Mouse (Mus musculus): Measurements from ENCODE around the gene Sepsecs. TPM values are rescaled to one million over a fixed set of nuclear protein-coding genes. Genes with fewer than 3 reads are reported as not detected.

The Sepsecs gene
- polyA plus RNA-seq, 1 experiment from 2014 or later, result 9.0 TPM

GRCm38 (mm10) chr5:52654961-52655360 lies 14.5 kb downstream of the Sepsecs start:
- H3K4me3 ChIP-seq (replicated peaks; ENCODE audit: low read length), result no peak overlapping the region
- 96% methylated on average over 5 of the region's 5 CpGs for WGBS
- H3K27me3 ChIP-seq (replicated peaks; ENCODE audit: control insufficient read depth, insufficient read depth, low read length), result no peaks in the 10 kb centered on the region
- H3K9ac ChIP-seq (replicated peaks; ENCODE audit: low read depth, low read length), result no peak overlapping the region
- H3K27ac ChIP-seq (ENCODE audit: low read length), result no peak overlapping the region
- no peaks in the 10 kb centered on the region for H3K9me3 ChIP-seq (ENCODE audit: control insufficient read depth, low read length)
- peaks cover 2% of the 10 kb centered on the region; the same call in 1 of the 2 replicates for H3K36me3 ChIP-seq (ENCODE audit: control insufficient read depth, insufficient read depth)
- H3K4me1 ChIP-seq (replicated peaks; ENCODE audit: control insufficient read depth, insufficient read depth, low read length), result no peaks in the 10 kb centered on the region
- no peak for ATAC-seq
- H3K4me2 ChIP-seq (ENCODE audit: low read length), result no peak overlapping the region

DNA sequence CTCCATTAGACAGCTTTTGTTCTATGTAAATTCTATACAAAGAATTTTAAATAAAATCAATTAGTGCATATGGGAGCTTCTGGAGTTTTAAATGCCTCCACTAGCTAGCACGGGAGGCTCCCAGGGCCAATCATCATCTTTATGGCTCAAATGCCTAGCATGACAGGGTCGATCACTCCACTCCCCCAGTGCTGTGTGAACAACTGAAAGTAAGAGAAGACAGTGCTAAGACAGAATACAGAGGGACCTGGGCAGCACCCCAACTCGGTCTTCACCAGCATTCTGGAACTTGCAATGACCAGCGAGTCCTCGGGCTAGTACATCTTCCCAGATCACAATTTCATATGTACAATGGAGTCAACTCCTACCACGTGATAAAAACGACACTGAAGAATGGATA lies 16.9 kb downstream of the Sepsecs start:
- Histone ChIP-seq H3K9ac (replicated peaks; ENCODE audit: low read depth, low read length) (no peak overlapping the region), H3K4me3 (replicated peaks; ENCODE audit: low read length) (no peak overlapping the region), H3K4me1 (replicated peaks; ENCODE audit: control insufficient read depth, insufficient read depth, low read length) (no peaks in the 10 kb centered on the region), H3K9me3 (ENCODE audit: control insufficient read depth, low read length) (no peaks in the 10 kb centered on the region), H3K27ac (ENCODE audit: low read length) (no peak overlapping the region), H3K4me2 (ENCODE audit: low read length) (no peak overlapping the region), H3K36me3 (ENCODE audit: control insufficient read depth, insufficient read depth) (peaks cover 2% of the 10 kb centered on the region; the same call in 1 of the 2 replicates), H3K27me3 (replicated peaks; ENCODE audit: control insufficient read depth, insufficient read depth, low read length) (no peaks in the 10 kb centered on the region)
- 92% methylated on average over 7 of the region's 7 CpGs for WGBS
- no peak for ATAC-seq

DNA sequence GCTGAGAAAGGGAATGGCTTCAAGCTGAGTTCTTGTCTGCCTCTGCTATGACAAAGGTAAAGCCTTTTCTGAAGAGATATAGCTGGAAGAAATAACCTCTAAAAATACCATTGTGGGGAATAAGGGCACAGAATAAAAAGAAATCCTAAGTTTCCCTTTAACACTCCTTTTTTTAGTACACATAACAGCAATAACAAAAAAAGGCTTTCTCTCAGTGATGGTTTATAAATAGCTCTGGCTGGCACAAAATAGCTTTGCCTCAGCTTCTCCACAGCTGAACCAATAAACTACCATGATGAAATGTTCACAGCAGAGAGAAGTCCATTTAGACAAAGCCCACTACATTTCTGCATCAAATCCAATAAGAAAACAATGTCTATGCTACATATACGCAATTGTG lies 17.4 kb downstream of the Sepsecs start:
- 88% methylated on average over 1 of the region's 1 CpGs for WGBS
- no peak for ATAC-seq
- Histone ChIP-seq H3K27ac (ENCODE audit: low read length) (no peak overlapping the region), H3K4me2 (ENCODE audit: low read length) (no peak overlapping the region), H3K36me3 (ENCODE audit: control insufficient read depth, insufficient read depth) (peaks cover 3% of the 10 kb centered on the region), H3K4me1 (replicated peaks; ENCODE audit: control insufficient read depth, insufficient read depth, low read length) (no peaks in the 10 kb centered on the region), H3K9ac (replicated peaks; ENCODE audit: low read depth, low read length) (no peak overlapping the region), H3K4me3 (replicated peaks; ENCODE audit: low read length) (no peak overlapping the region), H3K9me3 (ENCODE audit: control insufficient read depth, low read length) (no peaks in the 10 kb centered on the region), H3K27me3 (replicated peaks; ENCODE audit: control insufficient read depth, insufficient read depth, low read length) (no peaks in the 10 kb centered on the region)

DNA sequence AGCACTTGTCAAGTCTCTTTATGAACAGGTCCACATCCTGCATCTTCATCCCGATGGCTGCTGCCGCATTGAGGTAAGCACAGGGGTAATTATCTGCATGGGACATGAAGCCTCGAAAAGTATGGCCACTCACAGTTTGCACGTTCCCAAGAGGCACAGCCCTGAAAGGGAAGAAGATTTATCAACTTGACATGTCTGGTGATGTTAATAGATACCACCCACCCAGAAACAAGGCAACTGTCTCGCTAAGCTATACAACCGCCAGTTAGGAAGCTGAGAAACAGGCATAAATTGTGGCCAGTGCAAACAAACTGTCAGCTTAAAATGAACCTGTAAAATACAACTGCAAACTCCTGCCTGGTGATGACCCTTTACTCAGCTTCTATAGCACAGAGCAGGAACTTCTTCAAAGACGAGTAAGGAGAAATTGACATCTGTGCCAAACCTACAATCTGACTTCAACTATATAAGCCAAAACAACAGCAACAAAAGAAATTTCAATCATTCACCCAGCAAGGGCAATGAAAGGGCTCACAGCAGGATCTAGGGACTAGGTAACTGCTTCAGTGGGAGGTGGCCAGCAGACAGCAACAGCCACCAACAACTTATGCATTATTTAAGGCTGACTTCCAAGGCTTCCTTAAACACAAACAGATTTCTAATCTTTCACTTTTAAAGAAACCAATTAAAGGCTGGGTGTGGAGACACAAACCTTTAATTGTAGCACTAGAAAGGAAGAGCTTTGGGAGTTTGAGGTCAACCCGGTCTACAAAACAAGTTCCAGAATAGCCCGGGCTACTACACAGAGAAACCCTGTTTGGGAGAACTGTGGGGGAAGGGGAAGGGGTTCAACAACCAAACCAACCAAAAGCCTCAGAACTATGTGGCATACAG lies 25.3 kb downstream of the Sepsecs start:
- H3K9me3 ChIP-seq (ENCODE audit: control insufficient read depth, low read length), result no peaks in the 10 kb centered on the region
- no peak for ATAC-seq
- H3K27ac ChIP-seq (ENCODE audit: low read length), result no peak overlapping the region
- no peaks in the 10 kb centered on the region for H3K27me3 ChIP-seq (replicated peaks; ENCODE audit: control insufficient read depth, insufficient read depth, low read length)
- no peak overlapping the region for H3K4me2 ChIP-seq (ENCODE audit: low read length)
- no peaks in the 10 kb centered on the region for H3K4me1 ChIP-seq (replicated peaks; ENCODE audit: control insufficient read depth, insufficient read depth, low read length)
- 75% methylated on average over 9 of the region's 9 CpGs for WGBS
- H3K36me3 ChIP-seq (ENCODE audit: control insufficient read depth, insufficient read depth), result peaks cover 23% of the 10 kb centered on the region
- no peak overlapping the region for H3K4me3 ChIP-seq (replicated peaks; ENCODE audit: low read length)
- no peak overlapping the region for H3K9ac ChIP-seq (replicated peaks; ENCODE audit: low read depth, low read length)

GRCm38 (mm10) chr5:52641736-52642135 lies 27.8 kb downstream of the Sepsecs start:
- H3K9me3 ChIP-seq (ENCODE audit: control insufficient read depth, low read length), result no peaks in the 10 kb centered on the region
- WGBS, result 90% methylated on average over 6 of the region's 6 CpGs

DNA sequence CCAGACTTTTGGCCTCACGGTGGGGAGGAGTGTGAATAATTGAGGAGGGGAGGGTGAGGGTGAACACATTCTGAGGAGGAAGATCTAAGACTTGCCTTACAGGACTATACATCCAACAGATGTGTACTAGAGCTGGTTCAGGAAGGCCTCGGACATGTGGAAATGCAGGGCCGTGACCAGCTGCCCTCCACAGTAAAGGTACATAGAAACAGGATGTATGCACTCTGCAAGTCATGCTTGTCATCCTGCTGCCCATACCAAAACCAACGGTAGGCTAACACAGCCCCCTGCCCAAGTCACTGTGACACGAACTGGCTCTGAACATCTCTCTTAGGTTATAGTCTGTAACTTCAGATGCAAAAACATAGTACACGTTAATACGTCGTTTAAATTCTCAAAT lies 30.6 kb downstream of the Sepsecs start:
- Histone ChIP-seq H3K4me3 (replicated peaks; ENCODE audit: low read length) (no peak overlapping the region), H3K4me2 (ENCODE audit: low read length) (no peak overlapping the region), H3K27me3 (replicated peaks; ENCODE audit: control insufficient read depth, insufficient read depth, low read length) (no peaks in the 10 kb centered on the region), H3K9me3 (ENCODE audit: control insufficient read depth, low read length) (no peaks in the 10 kb centered on the region), H3K27ac (ENCODE audit: low read length) (no peak overlapping the region), H3K4me1 (replicated peaks; ENCODE audit: control insufficient read depth, insufficient read depth, low read length) (no peaks in the 10 kb centered on the region), H3K36me3 (ENCODE audit: control insufficient read depth, insufficient read depth) (peaks cover 6% of the 10 kb centered on the region; the same call in 1 of the 2 replicates), H3K9ac (replicated peaks; ENCODE audit: low read depth, low read length) (no peak overlapping the region)
- whole genome bisulfite sequencing, result 93% methylated on average over 8 of the region's 8 CpGs
- no peak for ATAC-seq

More at GRCm38 (mm10) chr5:52641736-52642135, 27.8 kb downstream of the Sepsecs start:
- ATAC-seq, result no peak
- Histone ChIP-seq H3K4me2 (ENCODE audit: low read length) (no peak overlapping the region), H3K27ac (ENCODE audit: low read length) (no peak overlapping the region), H3K9ac (replicated peaks; ENCODE audit: low read depth, low read length) (no peak overlapping the region), H3K27me3 (replicated peaks; ENCODE audit: control insufficient read depth, insufficient read depth, low read length) (no peaks in the 10 kb centered on the region), H3K4me3 (replicated peaks; ENCODE audit: low read length) (no peak overlapping the region), H3K36me3 (ENCODE audit: control insufficient read depth, insufficient read depth) (peaks cover 19% of the 10 kb centered on the region), H3K4me1 (replicated peaks; ENCODE audit: control insufficient read depth, insufficient read depth, low read length) (no peaks in the 10 kb centered on the region)

DNA sequence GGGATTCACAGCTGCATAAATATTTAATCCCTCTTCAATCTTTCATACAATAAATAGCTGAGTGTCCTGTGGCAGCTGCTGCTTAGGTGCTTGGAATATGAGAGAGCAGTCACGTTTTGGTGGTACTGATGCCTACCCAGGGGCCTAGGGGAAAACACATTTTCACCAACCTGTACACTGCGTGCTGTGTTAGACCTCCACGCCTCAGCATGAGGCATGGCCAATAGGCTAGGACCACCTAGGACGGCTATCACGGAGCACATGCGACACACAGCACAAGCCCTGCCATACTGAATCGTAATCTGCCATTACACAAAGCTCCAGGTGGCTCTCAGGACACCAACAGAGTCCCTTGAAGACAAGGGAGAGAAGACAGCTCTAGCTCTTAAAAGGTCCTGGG lies 31.5 kb downstream of the Sepsecs start:
- no peak for ATAC-seq
- WGBS, result 83% methylated on average over 7 of the region's 7 CpGs
- no peak overlapping the region for H3K4me3 ChIP-seq (replicated peaks; ENCODE audit: low read length)

GRCm38 (mm10) chr5:52636923-52637322 lies 32.6 kb downstream of the Sepsecs start:
- Histone ChIP-seq H3K4me3 (replicated peaks; ENCODE audit: low read length) (no peak overlapping the region), H3K9ac (replicated peaks; ENCODE audit: low read depth, low read length) (no peak overlapping the region), H3K27me3 (replicated peaks; ENCODE audit: control insufficient read depth, insufficient read depth, low read length) (no peaks in the 10 kb centered on the region), H3K4me2 (ENCODE audit: low read length) (no peak overlapping the region), H3K9me3 (ENCODE audit: control insufficient read depth, low read length) (no peaks in the 10 kb centered on the region), H3K27ac (ENCODE audit: low read length) (no peak overlapping the region), H3K4me1 (replicated peaks; ENCODE audit: control insufficient read depth, insufficient read depth, low read length) (no peaks in the 10 kb centered on the region), H3K36me3 (ENCODE audit: control insufficient read depth, insufficient read depth) (no peaks in the 10 kb centered on the region)
- ATAC-seq, result no peak
- 91% methylated on average over 6 of the region's 6 CpGs for WGBS

More for the DNA sequence above, 31.5 kb downstream of the Sepsecs start:
- no peaks in the 10 kb centered on the region for H3K27me3 ChIP-seq (replicated peaks; ENCODE audit: control insufficient read depth, insufficient read depth, low read length)
- no peak overlapping the region for H3K27ac ChIP-seq (ENCODE audit: low read length)
- no peaks in the 10 kb centered on the region for H3K4me1 ChIP-seq (replicated peaks; ENCODE audit: control insufficient read depth, insufficient read depth, low read length)
- no peak overlapping the region for H3K4me2 ChIP-seq (ENCODE audit: low read length)
- no peak overlapping the region for H3K9ac ChIP-seq (replicated peaks; ENCODE audit: low read depth, low read length)
- H3K36me3 ChIP-seq (ENCODE audit: control insufficient read depth, insufficient read depth), result no peaks in the 10 kb centered on the region
- H3K9me3 ChIP-seq (ENCODE audit: control insufficient read depth, low read length), result no peaks in the 10 kb centered on the region

- Histone ChIP-seq H3K27me3 (replicated peaks; ENCODE audit: control insufficient read depth, insufficient read depth, low read length) (no peaks in the 10 kb centered on the region), H3K4me1 (replicated peaks; ENCODE audit: control insufficient read depth, insufficient read depth, low read length) (no peaks in the 10 kb centered on the region), H3K4me2 (ENCODE audit: low read length) (no peak overlapping the region), H3K9me3 (ENCODE audit: control insufficient read depth, low read length) (no peaks in the 10 kb centered on the region), H3K36me3 (ENCODE audit: control insufficient read depth, insufficient read depth) (no peaks in the 10 kb centered on the region), H3K4me3 (replicated peaks; ENCODE audit: low read length) (no peak overlapping the region), H3K9ac (replicated peaks; ENCODE audit: low read depth, low read length) (no peak overlapping the region), H3K27ac (ENCODE audit: low read length) (no peak overlapping the region)
- no peak for ATAC-seq
- WGBS, result 84% methylated on average over 11 of the region's 11 CpGs
Measured at GRCm38 (mm10) chr5:52636025-52636755, 33.3 kb downstream of the Sepsecs start.

Measured in forebrain, embryonic 16.5 days (tissue).